In genomic region chr10:5497859-5498258, GRCm38 (mm10) we compare ENCODE assay signal across 23 mouse cellular contexts. TPM values are rescaled to one million over a fixed set of nuclear protein-coding genes. Genes with fewer than 3 reads are reported as not detected.
A peak's percentile ranks its signal among the peaks of the same experiment; 100 is the strongest.
DNase-seq lines count a peak whose midpoint lies in the region; ATAC-seq lines count a peak whose summit lies in the region.
"Had no signal": no experiment of that assay in that cellular context is flagged by ENCODE, and none has a peak within 500 bp of the region (broad histone marks: within the 10 kb centered on the region; RNA-seq: fewer than 3 reads in every experiment).

No protein-coding gene starts in this region.

- H3K36me3 ChIP-seq in heart, embryonic 12.5 days, result no peaks in the 10 kb centered on the region
- H3K36me3 ChIP-seq: heart, embryonic 15.5 days; hindbrain, embryonic 10.5 days; hindbrain, embryonic 13.5 days; intestine, embryonic 15.5 days had no signal

- H3K9me3 ChIP-seq in heart, embryonic 12.5 days (replicated peaks), result no peaks in the 10 kb centered on the region
- H3K9me3 ChIP-seq: heart, embryonic 15.5 days; hindbrain, embryonic 10.5 days; hindbrain, embryonic 13.5 days; intestine, embryonic 15.5 days had no signal

- no peak for ATAC-seq in heart, embryonic 12.5 days (ENCODE audit: insufficient number of reproducible peaks, low FRiP score)
- ATAC-seq: forebrain, embryonic 14.5 days; forebrain, postnatal 0 days; hindbrain, embryonic 16.5 days; intestine, embryonic 15.5 days had no signal

- 75% methylated on average over 2 of the region's 2 CpGs for WGBS in heart, embryonic 12.5 days

- H3K9ac ChIP-seq in heart, embryonic 12.5 days, result no peak overlapping the region
- H3K9ac ChIP-seq: forebrain, postnatal 0 days; heart, embryonic 15.5 days; hindbrain, embryonic 13.5 days; intestine, embryonic 15.5 days had no signal

- H3K4me2 ChIP-seq in heart, embryonic 12.5 days, result no peak overlapping the region
- H3K4me2 ChIP-seq: heart, embryonic 11.5 days; heart, embryonic 15.5 days; hindbrain, embryonic 13.5 days; intestine, embryonic 15.5 days had no signal

- no peaks in the 10 kb centered on the region for H3K4me1 ChIP-seq in heart, embryonic 12.5 days (replicated peaks)
- H3K4me1 ChIP-seq: heart, embryonic 15.5 days; hindbrain, embryonic 10.5 days; hindbrain, embryonic 13.5 days; intestine, embryonic 15.5 days had no signal

- DNase-seq in cerebellum, adult 9-10 months, result peak; percentile 73
- no peak for DNase-seq in cerebellum, postnatal 10 days
- DNase-seq in kidney, adult 9 months, result peak; percentile 7
- no peak for DNase-seq in kidney, adult 18-20 months
- peak; percentile 91 for DNase-seq in Muller cell, postnatal 12 days (ENCODE audit: inconsistent ontology term)
- peak; percentile 88 for DNase-seq in brain, adult 2 months (ENCODE audit: low read depth, low spot score)
- DNase-seq in heart, adult 11 months, result no peak
- DNase-seq: adrenal gland, adult 2 months; adrenal gland, postnatal 14 days; cerebellum, postnatal 14 days; forebrain, postnatal 0 days; gastrocnemius, postnatal 25 days; heart, postnatal 10 days; heart, postnatal 36 days; kidney, adult 11 months had no signal

- no peak overlapping the region for H3K27ac ChIP-seq in heart, embryonic 12.5 days (ENCODE audit: poor library complexity, severe bottlenecking)
- H3K27ac ChIP-seq: heart, embryonic 15.5 days; hindbrain, embryonic 10.5 days; hindbrain, embryonic 13.5 days; intestine, embryonic 15.5 days had no signal

- H3K4me3 ChIP-seq in heart, embryonic 12.5 days, result no peak overlapping the region
- H3K4me3 ChIP-seq: heart, embryonic 15.5 days; hindbrain, embryonic 10.5 days; hindbrain, embryonic 13.5 days; intestine, embryonic 15.5 days had no signal

- no peaks in the 10 kb centered on the region for H3K27me3 ChIP-seq in heart, embryonic 12.5 days (replicated peaks)
- H3K27me3 ChIP-seq: heart, embryonic 15.5 days; hindbrain, embryonic 13.5 days; intestine, embryonic 15.5 days had no signal

RNA-seq across cellular contexts. Expression of gene Syne1, which starts 53.4 kb away (rescaled TPM):
- polyA plus RNA-seq in heart, embryonic 12.5 days (2016; fragmentation: Nextera tagmentation; extraction: Ambion mirVana), result 18.0 and 19.6 TPM in 2 replicates

Comparison
In these comparisons a context has a peak if more than half of its experiments do, and no peak if none do; other contexts are left out.
1. DNase-seq: peak in cerebellum, adult 9-10 months (single experiment), kidney, adult 9 months (single experiment), Muller cell, postnatal 12 days (single experiment) and brain, adult 2 months (single experiment); none in cerebellum, postnatal 10 days (0 of 2), kidney, adult 18-20 months (single experiment) and heart, adult 11 months (single experiment).